Mouse (Mus musculus): ENCODE measurements around the gene Aoc3. TPM values are rescaled to one million over a fixed set of nuclear protein-coding genes. Genes with fewer than 3 reads are reported as not detected.
A peak's percentile ranks its signal among the peaks of the same experiment; 100 is the strongest.

Aoc3 gene
- polyA plus RNA-seq (2015; fragmentation: Nextera tagmentation; extraction: Ambion mirVana) = 0.09 and 0.10 TPM in 2 replicates

GRCm38 (mm10) chr11:101330371-101330924 is at the start of gene Aoc3:
Aoc3 (plus strand) TSS chr11:101330605.
- Histone ChIP-seq H3K4me2 (ENCODE audit: low read length) (no peak within 1 kb of the TSS), H3K27ac (ENCODE audit: low read length) (no peak within 1 kb of the TSS), H3K36me3 (ENCODE audit: control insufficient read depth, insufficient read depth) (0 out of 2 replicates have a peak, but pooled peaks cover 2% of the 10 kb centered on the region), H3K27me3 (replicated peaks; ENCODE audit: control insufficient read depth, insufficient read depth, low read length) (no peaks in the 10 kb centered on the region), H3K4me3 (replicated peaks; ENCODE audit: low read length) (no peak within 1 kb of the TSS), H3K9ac (replicated peaks; ENCODE audit: low read depth, low read length) (no peak within 1 kb of the TSS), H3K4me1 (replicated peaks; ENCODE audit: control insufficient read depth, insufficient read depth, low read length) (peaks cover 3% of the 10 kb centered on the region; the same call in 1 of the 2 replicates), H3K9me3 (ENCODE audit: control insufficient read depth, low read length) (no peaks in the 10 kb centered on the region)
- ATAC-seq = no peak
- WGBS = 75% methylated on average over 7 of the region's 7 CpGs

- ATAC-seq = no peak
- Histone ChIP-seq H3K36me3 (ENCODE audit: control insufficient read depth, insufficient read depth) (no peaks in the 10 kb centered on the region), H3K4me1 (replicated peaks; ENCODE audit: control insufficient read depth, insufficient read depth, low read length) (peaks cover 24% of the 10 kb centered on the region), H3K27ac (ENCODE audit: low read length) (no peak overlapping the region), H3K4me3 (replicated peaks; ENCODE audit: low read length) (no peak overlapping the region), H3K9me3 (ENCODE audit: control insufficient read depth, low read length) (no peaks in the 10 kb centered on the region), H3K9ac (replicated peaks; ENCODE audit: low read depth, low read length) (no peak overlapping the region), H3K4me2 (ENCODE audit: low read length) (no peak overlapping the region), H3K27me3 (replicated peaks; ENCODE audit: control insufficient read depth, insufficient read depth, low read length) (no peaks in the 10 kb centered on the region)
- WGBS = 60% methylated on average over 7 of the region's 7 CpGs
These were observed 49.6 kb upstream of the Aoc3 start for GRCm38 (mm10) chr11:101280837-101281236.

GRCm38 (mm10) chr11:101282896-101283295 is 47.5 kb upstream of the Aoc3 start:
- peaks cover 6% of the 10 kb centered on the region for H3K36me3 ChIP-seq (ENCODE audit: control insufficient read depth, insufficient read depth)
- H3K9ac ChIP-seq (replicated peaks; ENCODE audit: low read depth, low read length) = no peak overlapping the region
- no peaks in the 10 kb centered on the region for H3K9me3 ChIP-seq (ENCODE audit: control insufficient read depth, low read length)
- H3K27me3 ChIP-seq (replicated peaks; ENCODE audit: control insufficient read depth, insufficient read depth, low read length) = no peaks in the 10 kb centered on the region
- 7% methylated on average over 5 of the region's 5 CpGs for WGBS
- no peak overlapping the region for H3K4me3 ChIP-seq (replicated peaks; ENCODE audit: low read length)
- H3K27ac ChIP-seq (ENCODE audit: low read length) = no peak overlapping the region
- H3K4me2 ChIP-seq (ENCODE audit: low read length) = no peak overlapping the region
- ATAC-seq = no peak
- H3K4me1 ChIP-seq (replicated peaks; ENCODE audit: control insufficient read depth, insufficient read depth, low read length) = peaks cover 9% of the 10 kb centered on the region

GRCm38 (mm10) chr11:101283805-101284204 is 46.6 kb upstream of the Aoc3 start:
- no peaks in the 10 kb centered on the region for H3K9me3 ChIP-seq (ENCODE audit: control insufficient read depth, low read length)
- H3K9ac ChIP-seq (replicated peaks; ENCODE audit: low read depth, low read length) = no peak overlapping the region
- H3K4me3 ChIP-seq (replicated peaks; ENCODE audit: low read length) = no peak overlapping the region
- no peak overlapping the region for H3K27ac ChIP-seq (ENCODE audit: low read length)
- H3K36me3 ChIP-seq (ENCODE audit: control insufficient read depth, insufficient read depth) = peaks cover 9% of the 10 kb centered on the region
- ATAC-seq = no peak
- peaks cover 5% of the 10 kb centered on the region; the same call in 1 of the 2 replicates for H3K4me1 ChIP-seq (replicated peaks; ENCODE audit: control insufficient read depth, insufficient read depth, low read length)
- 69% methylated on average over 4 of the region's 4 CpGs for WGBS
- no peak overlapping the region for H3K4me2 ChIP-seq (ENCODE audit: low read length)
- H3K27me3 ChIP-seq (replicated peaks; ENCODE audit: control insufficient read depth, insufficient read depth, low read length) = no peaks in the 10 kb centered on the region

GRCm38 (mm10) chr11:101287306-101287705 is 43.1 kb upstream of the Aoc3 start:
- H3K4me1 ChIP-seq (replicated peaks; ENCODE audit: control insufficient read depth, insufficient read depth, low read length) = no peaks in the 10 kb centered on the region
- no peak for ATAC-seq
- H3K9me3 ChIP-seq (ENCODE audit: control insufficient read depth, low read length) = no peaks in the 10 kb centered on the region
- no peaks in the 10 kb centered on the region for H3K27me3 ChIP-seq (replicated peaks; ENCODE audit: control insufficient read depth, insufficient read depth, low read length)
- H3K9ac ChIP-seq (replicated peaks; ENCODE audit: low read depth, low read length) = no peak overlapping the region
- H3K27ac ChIP-seq (ENCODE audit: low read length) = no peak overlapping the region
- H3K4me3 ChIP-seq (replicated peaks; ENCODE audit: low read length) = no peak overlapping the region
- no peak overlapping the region for H3K4me2 ChIP-seq (ENCODE audit: low read length)
- 88% methylated on average over 9 of the region's 9 CpGs for WGBS
- peaks cover 21% of the 10 kb centered on the region for H3K36me3 ChIP-seq (ENCODE audit: control insufficient read depth, insufficient read depth)

- Histone ChIP-seq H3K4me3 (replicated peaks; ENCODE audit: low read length) (no peak overlapping the region), H3K36me3 (ENCODE audit: control insufficient read depth, insufficient read depth) (peaks cover 24% of the 10 kb centered on the region), H3K4me2 (ENCODE audit: low read length) (no peak overlapping the region), H3K4me1 (replicated peaks; ENCODE audit: control insufficient read depth, insufficient read depth, low read length) (no peaks in the 10 kb centered on the region), H3K9ac (replicated peaks; ENCODE audit: low read depth, low read length) (no peak overlapping the region), H3K9me3 (ENCODE audit: control insufficient read depth, low read length) (no peaks in the 10 kb centered on the region), H3K27me3 (replicated peaks; ENCODE audit: control insufficient read depth, insufficient read depth, low read length) (no peaks in the 10 kb centered on the region), H3K27ac (ENCODE audit: low read length) (no peak overlapping the region)
- 95% methylated on average over 8 of the region's 8 CpGs for WGBS
- ATAC-seq = no peak
These were observed 39.2 kb upstream of the Aoc3 start for GRCm38 (mm10) chr11:101291231-101291630.

GRCm38 (mm10) chr11:101295191-101295590 is 35.2 kb upstream of the Aoc3 start:
- no peaks in the 10 kb centered on the region for H3K9me3 ChIP-seq (ENCODE audit: control insufficient read depth, low read length)
- 92% methylated on average over 8 of the region's 8 CpGs for WGBS
- H3K4me2 ChIP-seq (ENCODE audit: low read length) = no peak overlapping the region
- peaks cover 9% of the 10 kb centered on the region for H3K36me3 ChIP-seq (ENCODE audit: control insufficient read depth, insufficient read depth)
- no peak overlapping the region for H3K9ac ChIP-seq (replicated peaks; ENCODE audit: low read depth, low read length)
- H3K27me3 ChIP-seq (replicated peaks; ENCODE audit: control insufficient read depth, insufficient read depth, low read length) = no peaks in the 10 kb centered on the region
- peaks cover 2% of the 10 kb centered on the region; the same call in 1 of the 2 replicates for H3K4me1 ChIP-seq (replicated peaks; ENCODE audit: control insufficient read depth, insufficient read depth, low read length)
- H3K4me3 ChIP-seq (replicated peaks; ENCODE audit: low read length) = no peak overlapping the region
- ATAC-seq = no peak
- H3K27ac ChIP-seq (ENCODE audit: low read length) = no peak overlapping the region

GRCm38 (mm10) chr11:101300881-101301280 is 29.5 kb upstream of the Aoc3 start:
- H3K9me3 ChIP-seq (ENCODE audit: control insufficient read depth, low read length) = no peaks in the 10 kb centered on the region
- 67% methylated on average over 7 of the region's 7 CpGs for WGBS

GRCm38 (mm10) chr11:101301299-101302003 is 29.0 kb upstream of the Aoc3 start:
- H3K36me3 ChIP-seq (ENCODE audit: control insufficient read depth, insufficient read depth) = no peaks in the 10 kb centered on the region
- H3K27ac ChIP-seq (ENCODE audit: low read length) = no peak overlapping the region
- peak; percentile 43; the same call in 1 of the 2 replicates for ATAC-seq
- H3K9me3 ChIP-seq (ENCODE audit: control insufficient read depth, low read length) = no peaks in the 10 kb centered on the region
- H3K4me3 ChIP-seq (replicated peaks; ENCODE audit: low read length) = peak overlapping the region; percentile 96
- peak overlapping the region; percentile 99 for H3K4me2 ChIP-seq (ENCODE audit: low read length)
- peak overlapping the region; percentile 83 for H3K9ac ChIP-seq (replicated peaks; ENCODE audit: low read depth, low read length)
- peaks cover 14% of the 10 kb centered on the region for H3K4me1 ChIP-seq (replicated peaks; ENCODE audit: control insufficient read depth, insufficient read depth, low read length)
- H3K27me3 ChIP-seq (replicated peaks; ENCODE audit: control insufficient read depth, insufficient read depth, low read length) = no peaks in the 10 kb centered on the region
- WGBS = 14% methylated on average over 26 of the region's 26 CpGs

More at GRCm38 (mm10) chr11:101300881-101301280, 29.5 kb upstream of the Aoc3 start:
- Histone ChIP-seq H3K27ac (ENCODE audit: low read length) (no peak overlapping the region), H3K4me3 (replicated peaks; ENCODE audit: low read length) (peak overlapping the region; percentile 96), H3K27me3 (replicated peaks; ENCODE audit: control insufficient read depth, insufficient read depth, low read length) (no peaks in the 10 kb centered on the region), H3K36me3 (ENCODE audit: control insufficient read depth, insufficient read depth) (no peaks in the 10 kb centered on the region), H3K4me1 (replicated peaks; ENCODE audit: control insufficient read depth, insufficient read depth, low read length) (peaks cover 14% of the 10 kb centered on the region), H3K4me2 (ENCODE audit: low read length) (peak overlapping the region; percentile 99), H3K9ac (replicated peaks; ENCODE audit: low read depth, low read length) (peak overlapping the region; percentile 83; the same call in 1 of the 2 replicates)
- ATAC-seq = no peak

Measured in forebrain, embryonic 16.5 days (tissue).